Mouse (Mus musculus) MEL (cell line): Measurements from ENCODE around the gene Zscan10.

Source experiments
- CTCF ChIP-seq, 3 experiments: IDR thresholded peaks in 2 of 3; conservative IDR thresholded peaks in 1 of 3; 2 replicates each; pipeline ENCODE4 v1.5.1; 2011 to 2012; ENCODE audit warnings: low read length in 3 of 3, low read depth in 2 of 3, mild to moderate bottlenecking in 2 of 3, improper control_type of control experiment in 1 of 3, inconsistent platforms in 1 of 3, mixed read lengths in 1 of 3, moderate library complexity in 1 of 3; ENCODE audit not compliant: control insufficient read depth in 1 of 3, insufficient read depth in 1 of 3, poor library complexity in 1 of 3, severe bottlenecking in 1 of 3
- E2F4 ChIP-seq: IDR thresholded peaks from 2 replicates; pipeline ENCODE4 v1.6.1; 2011; ENCODE audit warnings: low read depth, low read length, improper control_type of control experiment, borderline replicate concordance
- MAFK ChIP-seq: IDR thresholded peaks from 2 replicates; pipeline ENCODE4 v1.6.1; 2011; ENCODE audit warnings: low read depth, mild to moderate bottlenecking, low read length, improper control_type of control experiment, borderline replicate concordance
- MXI1 ChIP-seq: IDR thresholded peaks from 2 replicates; pipeline ENCODE4 v1.6.1; 2011; ENCODE audit warnings: mild to moderate bottlenecking, low read depth, low read length, improper control_type of control experiment
- POLR2A ChIP-seq, 2 experiments: IDR thresholded peaks; 2 replicates each; pipeline ENCODE4 v1.6.1; 2011 to 2012; ENCODE audit warnings: low read length in 2 of 2, mild to moderate bottlenecking in 2 of 2, control low read depth in 1 of 2, improper control_type of control experiment in 1 of 2, low read depth in 1 of 2, moderate library complexity in 1 of 2; ENCODE audit not compliant: control insufficient read depth in 1 of 2, insufficient read depth in 1 of 2, poor library complexity in 1 of 2
- TAL1 ChIP-seq: IDR thresholded peaks from 2 replicates; pipeline ENCODE4 v1.6.1; 2012; ENCODE audit warnings: mild to moderate bottlenecking, inconsistent platforms, low read length, moderate library complexity, mixed read lengths
- TBP ChIP-seq: IDR thresholded peaks from 2 replicates; pipeline ENCODE4 v1.8.0; 2011; ENCODE audit warnings: low read depth, low read length, improper control_type of control experiment
- TCF12 ChIP-seq: IDR thresholded peaks from 2 replicates; pipeline ENCODE4 v1.6.1; 2014; ENCODE audit warnings: low read depth, mild to moderate bottlenecking, inconsistent platforms, low read length, improper control_type of control experiment, moderate library complexity
- USF1 ChIP-seq: IDR thresholded peaks from 2 replicates; pipeline ENCODE4 v1.6.1; 2014; ENCODE audit warnings: low read depth, mild to moderate bottlenecking, inconsistent platforms, low read length, improper control_type of control experiment, moderate library complexity
- ZC3H11A ChIP-seq: IDR thresholded peaks from 2 replicates; pipeline ENCODE4 v1.6.1; 2012; ENCODE audit warnings: low read depth, mild to moderate bottlenecking, inconsistent platforms, low read length, improper control_type of control experiment

DNA sequence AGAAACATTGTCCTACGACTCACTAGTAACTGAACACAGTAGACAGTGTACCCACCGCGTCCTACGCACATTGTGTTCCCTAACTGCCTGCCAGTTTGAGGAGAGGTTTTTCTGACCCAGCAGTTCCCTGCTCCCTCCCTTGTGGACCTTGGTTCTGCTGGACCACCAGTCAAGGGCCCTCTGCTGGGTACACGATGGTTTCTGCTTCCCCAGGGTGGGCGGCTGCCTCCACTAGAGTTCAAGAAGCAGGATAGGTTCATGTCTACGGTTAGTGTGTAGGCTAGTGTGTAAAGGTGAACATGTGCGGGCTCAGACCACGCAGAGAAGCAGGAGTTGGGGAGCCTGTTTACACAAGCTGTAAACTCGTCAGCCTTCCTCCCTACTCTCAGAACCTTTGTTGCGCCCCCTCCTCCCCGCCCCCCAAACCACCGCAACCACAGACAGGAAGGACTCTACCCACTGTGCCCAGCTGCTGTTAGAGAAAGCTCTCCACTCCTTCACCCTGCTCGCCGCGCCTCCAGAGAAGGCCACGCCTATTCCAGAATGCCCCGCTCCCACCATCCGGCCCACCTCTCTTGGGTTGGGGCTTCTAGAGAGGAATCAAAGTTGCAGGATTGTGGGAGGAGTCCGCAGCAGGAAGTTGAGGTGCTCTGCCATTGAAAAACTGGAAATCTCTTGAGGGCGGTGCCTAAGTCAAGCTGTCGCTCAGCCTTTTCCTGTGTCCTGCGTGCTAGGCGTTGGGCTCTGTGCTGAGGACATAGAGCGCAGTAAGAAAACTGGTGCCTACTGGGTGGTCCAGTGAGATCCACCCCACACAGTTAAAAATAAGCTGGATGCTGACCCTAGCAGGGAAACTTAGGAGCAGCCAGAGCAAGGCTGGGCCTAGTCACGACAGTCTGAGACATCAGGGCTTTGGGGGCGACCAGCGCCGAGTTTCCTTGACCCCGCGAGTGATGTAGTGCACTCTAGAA lies 1.8 kb upstream of the Zscan10 start, which contains the start of gene Zfp13:
- TF ChIP-seq CTCF (IDR thresholded peaks at IDR 0.05 in 2 of 3, conservative IDR thresholded peaks at IDR 0.05 in 1 of 3; ENCODE audit: control insufficient read depth in 1 of 3, insufficient read depth in 1 of 3, low read depth in 2 of 3, low read length in 3 of 3, poor library complexity in 1 of 3, severe bottlenecking in 1 of 3) (no peak), TAL1 (no peak), POLR2A (IDR thresholded peaks at IDR 0.05; ENCODE audit: control insufficient read depth in 1 of 2, insufficient read depth in 1 of 2, low read depth in 1 of 2, low read length in 2 of 2, poor library complexity in 1 of 2) (peak; percentile 82 to 87), MXI1 (peak; percentile 70; the same call in 1 of the 2 replicates), E2F4 (no peak), MAFK (no peak), USF1 (no peak), TCF12 (0 out of 2 replicates have a peak, but pooled peaks have one; percentile 42), ZC3H11A (no peak), TBP (no peak)
